Mouse (Mus musculus) ZHBTc4 (cell line): ENCODE results near the gene Tmem141.

Experiments used
- DNase-seq: peaks from one replicate; pipeline ENCODE4 v3.0.0-alpha.2; 2011; ENCODE audit warnings: low read depth, low spot score

Tmem141 gene

GRCm38 (mm10) chr2:25607761-25608622, 13.8 kb downstream of the Tmem141 start, which contains the start of gene Rabl6:
TSS of gene Rabl6 (minus strand) at chr2:25608521.
- DNase-seq: peak; percentile 93

GRCm38 (mm10) chr2:25602526-25602925, 19.3 kb downstream of the Tmem141 start:
- DNase-seq: no peak

DNA sequence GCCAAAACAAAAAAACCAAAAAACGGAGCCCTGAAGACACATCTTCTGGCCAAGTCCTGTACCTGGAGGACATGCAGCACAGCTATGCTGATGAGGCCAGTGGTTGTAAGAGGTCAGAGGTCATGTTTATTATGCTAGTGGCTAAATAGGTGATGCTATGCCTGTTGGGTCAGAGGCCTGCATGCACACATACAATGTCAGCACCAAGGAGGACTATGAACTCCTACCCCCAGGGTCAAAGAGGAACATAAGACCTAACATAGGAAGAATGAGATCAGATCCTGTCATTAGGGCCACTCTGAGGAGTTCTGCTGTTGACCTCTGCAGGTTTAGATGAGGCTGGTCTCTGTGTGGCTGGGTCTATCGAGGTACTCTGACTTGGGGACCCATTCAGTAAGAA, 21.8 kb downstream of the Tmem141 start:
- no peak for DNase-seq

DNA sequence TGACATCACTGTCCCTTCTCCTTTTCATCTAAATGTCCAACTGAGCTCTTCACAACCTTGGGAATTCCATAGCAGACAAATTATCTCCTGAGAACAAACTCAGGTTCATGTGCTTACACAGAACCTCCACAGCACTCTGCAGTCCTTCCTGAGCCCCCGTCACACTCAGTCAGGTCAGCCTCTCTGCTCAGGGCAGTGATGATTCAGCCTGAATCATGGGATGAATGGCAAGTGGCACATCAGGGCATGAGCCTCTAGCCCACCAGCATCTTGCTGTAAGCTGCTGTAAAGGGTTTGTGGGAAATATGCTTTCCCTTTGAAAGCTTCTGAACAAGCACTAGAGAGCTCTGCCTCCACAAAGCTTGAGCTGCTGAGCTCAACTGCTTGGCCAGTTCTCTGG, 23.1 kb downstream of the Tmem141 start:
- DNase-seq: no peak

- DNase-seq: no peak
Observed at GRCm38 (mm10) chr2:25596765-25597510, 24.9 kb downstream of the Tmem141 start.

GRCm38 (mm10) chr2:25591863-25592262, 29.9 kb downstream of the Tmem141 start:
- peak; percentile 56 for DNase-seq

DNA sequence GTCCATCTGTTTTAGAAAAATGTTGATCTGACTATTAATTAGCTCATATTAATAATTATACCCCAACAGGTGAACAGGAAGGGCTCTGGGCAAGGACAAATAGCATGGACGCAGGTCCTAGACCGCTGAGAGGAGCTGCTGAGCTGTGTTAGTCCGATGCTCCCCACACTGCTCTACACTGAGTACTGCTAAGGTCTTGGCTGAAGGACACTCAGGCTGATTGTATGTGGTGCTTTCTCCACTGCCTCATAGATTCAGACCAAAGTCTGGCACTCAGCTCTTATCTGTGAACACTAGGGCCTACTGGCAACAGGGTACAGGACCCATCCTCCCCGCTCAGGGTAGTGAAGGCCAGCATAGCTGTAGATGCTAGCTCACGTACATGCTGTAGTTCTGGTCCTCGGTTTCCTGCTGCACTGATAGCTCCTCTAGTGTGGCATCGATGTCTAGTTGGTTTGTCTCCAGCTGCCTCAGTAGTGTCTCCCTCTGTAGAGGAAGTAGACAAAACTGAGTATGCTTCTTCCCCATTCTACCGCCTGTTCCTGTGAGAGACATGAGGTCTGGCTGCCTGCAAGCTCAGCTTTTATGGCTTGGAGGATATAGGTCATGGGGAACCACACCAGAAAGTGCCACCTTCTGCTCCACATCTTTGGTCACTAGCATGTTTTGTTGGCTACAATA, 33.4 kb downstream of the Tmem141 start:
- DNase-seq: no peak

GRCm38 (mm10) chr2:25587290-25587689, 34.5 kb downstream of the Tmem141 start:
- no peak for DNase-seq

DNA sequence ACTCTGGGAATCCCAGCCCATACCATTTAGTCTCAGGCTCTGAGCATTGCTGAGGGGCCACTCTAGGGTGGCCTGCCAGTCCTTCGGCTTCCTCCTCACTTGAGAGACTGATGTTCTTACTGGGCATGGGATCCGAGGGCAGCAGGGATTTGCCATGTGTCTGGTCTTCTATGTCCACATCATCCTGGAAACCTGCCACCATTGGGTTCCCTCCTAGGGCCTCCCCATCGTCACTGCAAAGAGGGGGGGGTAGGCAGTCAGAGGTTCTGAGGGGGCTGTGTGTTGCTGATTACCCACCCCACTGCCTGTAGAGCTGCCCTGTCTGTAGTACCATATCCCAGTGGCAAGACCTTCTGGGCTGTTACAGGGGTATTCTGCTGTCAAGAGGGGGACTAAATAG, 36.2 kb downstream of the Tmem141 start:
- no peak for DNase-seq

DNA sequence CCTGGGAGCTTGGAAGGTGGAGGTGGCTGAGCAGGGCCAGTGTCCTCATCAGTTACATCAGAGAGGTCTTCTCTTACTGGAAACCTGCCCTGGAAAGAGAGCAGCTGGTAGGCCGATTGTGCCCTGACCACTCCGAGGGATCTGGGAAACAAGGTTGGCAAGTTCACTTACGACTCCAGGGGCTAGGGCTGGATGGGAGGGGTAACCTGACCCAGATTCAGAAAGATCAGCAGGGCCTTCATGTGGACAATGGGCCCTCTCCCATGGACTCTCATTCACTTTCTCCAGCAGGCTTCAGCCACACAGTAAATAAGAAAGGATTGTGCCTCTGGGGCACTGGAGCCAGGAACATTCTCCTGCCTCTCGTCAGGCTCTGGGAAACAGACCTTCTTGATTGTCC, 36.9 kb downstream of the Tmem141 start:
- no peak for DNase-seq

DNA sequence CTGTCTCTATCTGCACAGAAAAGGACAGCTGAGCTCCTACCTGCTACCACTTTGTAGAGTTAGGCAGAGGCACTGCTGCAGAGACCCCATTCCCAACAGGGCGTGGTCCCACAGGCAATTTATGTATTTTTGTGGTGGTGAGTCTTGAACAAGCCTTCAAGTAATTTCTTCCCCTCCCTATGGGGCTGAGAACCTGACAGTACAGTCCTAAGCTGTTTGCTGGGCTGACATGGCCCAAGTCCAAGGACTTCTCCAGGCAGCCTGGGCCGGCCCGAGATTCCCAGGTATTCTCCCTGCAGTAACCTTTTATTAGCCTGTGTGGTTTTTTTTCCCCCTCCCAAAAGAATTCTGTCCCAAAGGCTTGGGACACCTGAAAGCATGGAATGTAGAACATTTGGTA, 37.7 kb downstream of the Tmem141 start:
- no peak for DNase-seq

GRCm38 (mm10) chr2:25583571-25583970, 38.2 kb downstream of the Tmem141 start:
- no peak for DNase-seq

- no peak for DNase-seq
Observed at GRCm38 (mm10) chr2:25583120-25583481, 38.7 kb downstream of the Tmem141 start.

- DNase-seq: no peak
Observed at GRCm38 (mm10) chr2:25582466-25583119, 39.2 kb downstream of the Tmem141 start.

GRCm38 (mm10) chr2:25581901-25582301, 39.9 kb downstream of the Tmem141 start:
- DNase-seq: no peak

GRCm38 (mm10) chr2:25581294-25581864, 40.4 kb downstream of the Tmem141 start, which contains the start of gene Ajm1:
TSS of gene Ajm1 (minus strand) at chr2:25581757.
- DNase-seq: peak; percentile 79

GRCm38 (mm10) chr2:25580621-25581101, 41.1 kb downstream of the Tmem141 start:
- no peak for DNase-seq

- DNase-seq: peak; percentile 85
Observed at GRCm38 (mm10) chr2:25579737-25580460, 41.9 kb downstream of the Tmem141 start.

GRCm38 (mm10) chr2:25578796-25579736, 42.7 kb downstream of the Tmem141 start:
- DNase-seq: peak; percentile 62
